Mouse (Mus musculus) NIH3T3 (cell line): ENCODE results near the gene Zfp11.
A peak's percentile ranks its signal among the peaks of the same experiment; 100 is the strongest.

Experiments used
- DNase-seq: peaks from one replicate; pipeline ENCODE4 v3.0.0-alpha.2; 2012; ENCODE audit warnings: low read depth

Zfp11 gene

GRCm38 (mm10) chr5:129611060-129611459 lies 58.8 kb downstream of the Zfp11 start:
- peak; percentile 82 for DNase-seq

- no peak for DNase-seq
Measured at GRCm38 (mm10) chr5:129607476-129607875, 62.4 kb downstream of the Zfp11 start.
